Mouse (Mus musculus): ENCODE results near the gene Diaph3. TPM values are rescaled to one million over a fixed set of nuclear protein-coding genes. Genes with fewer than 3 reads are reported as not detected.
A peak's percentile ranks its signal among the peaks of the same experiment; 100 is the strongest.

Gene Diaph3
- total RNA-seq (2021): 1 to 10 TPM; 2.5 to 2.7 TPM
- long read RNA-seq, experiment 1: 0 reads
- long read RNA-seq, experiment 2: 0 reads

DNA sequence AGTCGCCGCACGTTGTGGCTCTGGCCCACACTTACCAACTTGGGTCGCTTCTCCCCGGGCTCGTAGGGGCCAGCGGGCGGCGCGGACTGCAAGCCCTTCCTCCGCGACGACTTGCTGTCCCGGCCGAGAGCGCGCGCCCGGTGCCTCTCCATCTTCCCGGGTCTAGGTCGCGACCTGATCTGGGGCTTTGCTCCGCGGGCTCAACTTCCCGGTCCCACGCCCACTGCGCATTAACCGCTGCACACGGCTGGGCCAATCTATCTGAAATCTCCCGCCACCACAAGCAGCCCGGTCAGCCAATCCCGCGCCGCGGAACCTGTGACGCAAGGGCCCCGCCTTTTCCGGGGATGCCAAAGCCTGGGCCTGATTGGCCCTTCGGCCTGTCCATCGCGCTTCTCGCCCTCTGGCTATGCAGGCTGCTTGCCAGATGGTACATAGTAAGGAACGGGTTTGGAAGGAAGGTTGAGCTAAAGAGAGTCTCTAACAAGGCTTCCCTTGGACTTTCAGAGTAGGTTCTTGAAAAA, at the start of gene Diaph3:
Gene Diaph3, minus strand, starts transcription at position 273 of the 524 bp plus-strand sequence.
- intact Hi-C loops (cut with DNase I; ENCODE audit: low total_unique reads): no loop called here
- DNase-seq: peak; percentile 96

DNA sequence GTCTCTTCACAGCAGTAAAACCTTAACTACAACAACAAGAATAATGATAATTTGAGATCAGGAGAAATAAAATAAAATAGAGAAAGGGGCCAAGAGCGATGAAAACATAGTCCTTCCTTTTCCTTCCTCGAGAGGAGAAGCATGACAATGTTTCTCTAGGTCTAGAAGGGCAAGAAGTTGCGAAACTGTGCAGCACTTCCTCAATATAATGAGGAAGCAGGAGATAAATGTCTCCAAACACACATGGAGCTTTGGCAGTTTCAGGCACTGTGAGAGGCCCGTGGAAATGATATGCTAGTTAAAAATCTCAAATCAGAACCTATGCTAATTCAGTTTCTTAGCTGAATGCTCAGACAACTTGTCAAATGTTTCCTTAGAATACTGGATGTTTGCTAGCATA, 49.6 kb upstream of the Diaph3 start:
- intact Hi-C loops (cut with DNase I; ENCODE audit: low total_unique reads): no loop called here
- DNase-seq: no peak

DNA sequence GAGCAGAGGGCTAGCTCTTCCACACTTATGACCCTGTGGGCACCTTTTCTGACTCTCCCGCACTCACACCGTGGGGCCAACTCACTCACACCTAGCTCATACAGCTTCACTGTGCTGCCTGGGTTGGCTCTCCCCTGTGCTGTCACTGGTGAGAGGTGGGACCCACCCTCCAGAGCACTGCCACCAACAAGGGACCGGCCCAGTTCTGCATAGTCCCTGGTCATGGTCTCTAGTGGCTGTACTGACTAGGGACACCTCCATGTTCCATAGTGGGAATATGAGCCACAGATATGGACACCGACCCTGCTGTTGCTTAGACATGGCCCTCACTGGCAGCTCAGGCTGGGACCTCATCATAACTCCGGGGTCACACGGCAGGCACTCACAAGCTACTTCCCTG, 30.5 kb upstream of the Diaph3 start:
- intact Hi-C loops (cut with DNase I; ENCODE audit: low total_unique reads): no loop called here
- no peak for DNase-seq

DNA sequence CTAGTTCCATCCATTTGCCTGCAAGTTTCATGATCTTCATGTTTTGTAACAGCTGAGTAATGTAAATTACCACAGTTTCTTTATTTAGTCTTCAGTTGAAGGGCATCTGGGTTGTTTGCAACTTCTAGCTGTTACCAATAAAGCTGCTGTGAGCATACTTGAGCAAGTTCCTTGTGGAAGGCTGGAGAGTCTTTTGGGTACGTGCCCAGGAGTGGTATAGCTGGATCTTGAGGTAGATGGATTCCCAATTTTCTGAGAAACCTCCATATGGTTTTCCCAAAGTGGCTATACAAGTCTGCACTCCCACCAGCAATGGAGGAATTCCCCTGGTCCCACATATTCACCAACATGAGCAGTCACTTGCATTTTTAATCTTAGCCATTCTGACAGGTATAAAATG, 28.1 kb upstream of the Diaph3 start:
- intact Hi-C loops (cut with DNase I; ENCODE audit: low total_unique reads): no loop called here
- no peak for DNase-seq

DNA sequence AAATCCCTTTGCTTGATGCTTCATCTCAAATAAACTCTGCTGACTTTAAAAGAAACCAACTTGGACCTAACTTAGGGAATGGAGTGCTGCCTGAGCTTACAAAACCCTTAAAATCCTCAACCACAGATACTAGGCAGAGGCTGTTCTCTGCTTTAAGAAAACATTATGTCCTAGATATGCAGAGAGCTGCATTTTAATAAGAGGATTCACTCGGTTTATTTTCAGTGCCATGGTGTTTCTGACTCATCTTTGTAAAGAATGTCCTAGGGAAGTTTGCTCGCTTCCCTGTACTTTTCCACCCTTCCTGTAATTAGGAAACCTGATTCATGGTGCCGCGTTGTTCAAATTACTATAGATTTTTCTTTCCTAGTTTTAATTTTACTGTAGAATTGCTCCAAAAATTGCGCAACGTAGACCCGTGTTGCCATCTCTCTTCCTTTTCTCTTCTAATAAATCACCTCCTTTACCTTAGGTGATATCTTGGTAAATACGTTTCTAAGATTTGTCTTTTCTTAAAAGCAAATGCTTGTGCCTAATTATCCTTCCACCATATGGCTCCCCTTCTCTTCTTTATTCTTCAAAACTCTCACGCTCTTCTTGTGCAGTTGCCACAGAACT, 14.7 kb upstream of the Diaph3 start:
- intact Hi-C loops (cut with DNase I; ENCODE audit: low total_unique reads): no loop called here
- DNase-seq: no peak

DNA sequence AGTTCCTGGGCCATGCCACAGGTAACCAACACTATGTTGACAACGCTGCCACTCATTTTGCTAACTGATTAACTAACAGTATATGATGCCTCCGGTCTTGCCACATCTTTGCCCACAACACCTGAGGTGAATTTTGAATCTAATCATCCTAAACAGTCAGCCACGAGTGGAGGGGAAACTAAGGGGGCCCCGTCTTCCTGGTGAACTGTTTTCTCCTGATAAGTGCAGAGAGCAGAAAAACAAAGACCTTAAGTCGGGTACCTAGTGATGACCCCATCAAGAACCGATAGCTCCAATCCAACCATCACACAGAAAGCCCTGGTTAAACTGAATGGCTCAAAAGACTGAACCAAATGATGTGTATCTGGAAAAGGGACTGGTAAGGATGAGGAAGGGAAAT, 8.6 kb upstream of the Diaph3 start:
- DNase-seq: no peak
- intact Hi-C loops (cut with DNase I; ENCODE audit: low total_unique reads): no loop called here

DNA sequence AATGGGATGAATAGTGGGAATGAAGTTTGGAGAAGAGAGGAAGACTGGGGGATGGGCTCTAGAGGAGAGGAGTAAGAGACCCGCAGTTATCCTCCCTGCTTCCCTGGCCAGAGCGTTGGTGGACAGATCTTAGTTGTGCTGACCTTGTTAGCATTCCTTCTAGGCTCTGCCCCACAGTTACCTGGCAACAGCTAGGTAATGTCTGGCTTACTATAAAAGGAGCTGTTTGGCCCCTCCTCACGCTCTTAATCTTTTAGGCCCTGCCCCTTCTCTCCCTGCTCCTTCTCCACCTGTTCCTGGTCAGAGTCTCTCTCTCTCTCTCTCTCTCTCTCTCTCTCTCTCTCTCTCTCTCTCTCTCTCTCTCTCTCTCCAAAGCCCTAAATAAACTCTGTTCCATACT, 5.7 kb upstream of the Diaph3 start:
- DNase-seq: no peak
- intact Hi-C loops (cut with DNase I; ENCODE audit: low total_unique reads): no loop called here

DNA sequence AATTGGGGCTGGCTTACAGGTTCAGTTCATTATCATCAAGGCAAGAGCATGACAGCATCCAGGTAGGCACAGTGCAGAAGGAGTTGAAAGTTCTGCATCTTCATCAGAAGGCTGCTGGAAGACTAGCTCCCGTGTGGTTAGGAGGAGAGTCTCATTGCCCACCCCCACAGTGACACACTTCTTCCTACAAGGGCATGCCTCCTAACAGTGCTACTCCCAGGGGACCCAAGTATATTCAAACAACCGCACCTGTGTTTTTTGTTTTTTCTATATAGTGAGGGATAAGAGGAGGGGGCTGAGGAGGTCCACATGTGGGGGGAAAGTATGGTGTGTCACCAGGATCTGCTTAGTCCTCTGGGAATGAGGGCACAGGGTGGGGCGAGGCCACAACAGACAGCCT, 4.3 kb upstream of the Diaph3 start:
- DNase-seq: no peak
- intact Hi-C loops (cut with DNase I; ENCODE audit: low total_unique reads): no loop called here

DNA sequence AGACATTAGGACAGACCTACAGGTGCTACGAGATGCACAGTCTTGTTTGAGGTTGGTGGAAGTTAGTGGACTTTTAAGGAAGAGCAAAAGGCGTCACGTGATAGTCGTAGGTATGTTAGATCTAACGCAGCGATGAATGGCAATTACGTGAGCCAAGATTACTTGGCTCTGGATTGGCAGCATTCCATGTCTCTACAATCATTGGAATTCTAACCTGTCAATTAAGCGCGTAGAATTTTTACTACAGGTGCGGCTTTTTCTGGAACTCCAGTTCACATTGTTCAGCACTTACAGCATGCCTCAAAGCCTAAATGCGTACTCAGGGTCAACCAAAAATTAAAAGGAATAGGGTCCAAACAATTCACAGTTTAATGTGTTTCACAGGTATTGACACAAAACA, 742 bp upstream of the Diaph3 start:
- DNase-seq: no peak
- intact Hi-C loops (cut with DNase I; ENCODE audit: low total_unique reads): no loop called here

DNA sequence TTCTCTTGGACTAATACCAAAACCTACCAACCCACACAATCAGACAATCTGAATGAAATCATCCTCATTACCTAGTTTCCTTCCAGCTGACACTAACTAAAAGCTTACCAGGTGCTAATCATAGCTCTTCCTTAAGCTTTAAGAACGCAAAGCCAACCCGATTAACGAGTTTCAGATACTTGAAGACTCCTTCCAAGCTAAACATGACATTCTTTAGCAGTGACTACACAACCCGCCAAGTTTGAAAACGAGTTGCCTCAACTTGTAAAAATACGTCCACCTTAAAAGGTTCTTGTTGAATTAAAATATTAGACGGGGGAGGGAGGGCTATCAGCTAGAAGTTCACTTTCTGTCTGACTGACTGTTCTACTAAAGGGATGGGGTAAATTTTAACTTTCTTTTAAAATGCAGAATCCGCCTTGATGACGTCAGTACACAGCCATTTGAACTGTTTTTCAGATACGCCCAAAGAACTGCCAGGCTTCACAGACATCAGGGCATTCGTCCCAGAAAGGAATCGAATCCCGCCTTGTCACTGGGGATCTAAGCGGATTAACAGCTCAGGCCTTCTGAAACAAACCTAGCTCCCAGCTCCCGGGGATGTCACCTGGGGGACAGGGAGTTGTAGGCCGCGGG, 590 bp downstream of the Diaph3 start:
- intact Hi-C loops (cut with DNase I; ENCODE audit: low total_unique reads): no loop called here
- DNase-seq: no peak

DNA sequence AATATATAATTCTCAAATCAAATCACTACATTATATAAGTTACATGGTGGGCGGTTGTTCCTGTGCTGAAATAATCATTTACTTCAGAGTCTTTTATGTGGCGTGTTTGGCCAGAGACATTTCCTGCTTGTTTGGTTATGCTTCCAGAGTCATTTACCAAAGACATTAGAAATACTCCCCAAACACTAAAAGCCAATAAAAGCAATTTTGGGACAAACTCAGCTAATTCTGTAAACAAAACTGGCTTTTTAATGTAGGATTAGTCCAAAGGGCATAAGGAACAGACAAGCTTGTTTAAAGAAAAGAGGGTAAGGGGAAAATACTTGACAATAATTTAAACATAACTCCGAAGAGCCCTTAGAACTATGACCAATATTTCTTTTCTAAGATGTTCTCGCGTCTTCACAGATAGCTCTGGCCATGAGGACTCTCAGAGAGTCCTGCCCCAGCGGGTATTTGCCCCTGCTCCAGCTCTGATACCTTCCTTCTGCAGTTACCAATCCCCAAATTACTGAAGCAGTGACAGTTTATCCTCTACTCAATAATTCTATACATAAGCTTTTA, 14.9 kb downstream of the Diaph3 start:
- DNase-seq: no peak
- intact Hi-C loops (cut with DNase I; ENCODE audit: low total_unique reads): no loop called here

DNA sequence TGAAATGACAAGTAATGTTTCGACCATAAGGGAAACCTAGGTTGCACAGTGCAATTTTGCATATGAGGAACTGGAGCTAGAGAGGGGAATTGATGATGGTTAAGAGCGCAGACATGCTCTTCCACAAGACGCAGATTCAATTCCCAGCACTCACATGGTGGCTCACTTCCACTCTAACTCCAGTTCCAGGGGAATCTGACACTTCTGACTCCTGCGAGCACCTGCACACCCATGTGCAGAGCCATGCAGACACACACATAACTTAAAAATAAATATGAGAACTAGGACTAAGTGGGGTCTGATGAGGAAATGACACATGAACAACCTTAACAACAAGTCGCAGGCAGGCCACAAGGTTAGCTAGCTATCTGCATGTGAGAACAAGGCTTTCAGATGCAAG, 15.5 kb downstream of the Diaph3 start:
- DNase-seq: no peak

DNA sequence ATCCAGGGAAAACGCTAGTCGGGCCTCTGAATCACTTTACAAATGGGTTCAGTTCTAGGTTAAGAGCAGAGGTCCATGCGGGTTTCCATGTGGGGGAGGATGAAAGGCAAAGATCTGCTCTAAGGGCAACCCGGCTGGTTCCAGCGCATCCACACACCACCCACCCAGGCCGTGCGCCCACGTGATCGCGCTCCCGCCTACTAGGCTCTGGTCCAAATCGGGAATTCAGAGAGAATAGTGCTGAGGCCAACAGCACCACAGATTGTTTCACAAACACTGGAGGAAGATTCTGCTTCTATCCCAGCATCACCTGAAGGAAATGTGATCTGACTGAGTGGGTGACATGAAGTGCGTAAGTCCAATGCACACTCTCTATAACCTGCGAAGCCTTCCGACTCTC, 17.9 kb downstream of the Diaph3 start:
- intact Hi-C loops (cut with DNase I; ENCODE audit: low total_unique reads): no loop called here
- DNase-seq: no peak

More for the DNA sequence above, 15.5 kb downstream of the Diaph3 start:
- intact Hi-C loops (cut with DNase I; ENCODE audit: low total_unique reads): no loop called here

DNA sequence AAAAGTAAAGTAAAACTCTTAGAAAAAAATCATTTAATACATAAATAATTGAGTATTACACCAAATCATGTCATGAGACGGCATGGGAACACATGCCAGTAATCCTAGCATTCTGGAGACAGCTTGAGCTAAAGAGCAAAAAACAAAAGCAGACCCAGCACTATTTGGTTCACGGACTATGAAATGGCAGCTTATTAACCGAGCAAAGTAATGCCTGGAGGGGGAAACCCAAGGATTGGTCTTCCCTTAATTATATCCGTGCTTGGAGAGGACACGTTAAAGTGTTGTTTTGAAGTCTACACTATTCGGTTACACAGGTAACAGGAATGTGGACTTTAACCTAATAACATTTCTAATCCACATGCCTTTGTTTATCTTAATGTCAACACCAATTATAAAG, 19.2 kb downstream of the Diaph3 start:
- DNase-seq: no peak
- intact Hi-C loops (cut with DNase I; ENCODE audit: low total_unique reads): no loop called here

DNA sequence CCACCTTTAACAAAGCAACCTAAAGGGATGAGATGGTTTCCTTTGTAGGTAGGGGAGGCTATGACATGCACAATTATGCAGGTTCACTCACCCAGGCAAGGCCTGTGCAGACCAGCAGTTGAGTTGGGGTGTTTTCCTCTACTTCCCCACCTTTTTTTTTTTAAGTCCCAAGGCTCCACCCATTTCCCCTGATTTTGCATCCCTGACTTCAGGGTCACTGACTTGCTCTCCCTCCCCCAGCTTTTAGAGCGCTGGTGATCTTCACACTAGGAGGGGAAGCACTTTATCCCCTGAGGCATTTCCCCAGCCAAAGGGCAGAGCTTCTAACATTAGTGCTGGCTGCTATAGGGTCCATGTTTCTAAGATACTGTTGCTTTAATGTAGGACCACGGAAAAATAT, 30.4 kb downstream of the Diaph3 start:
- intact Hi-C loops (cut with DNase I; ENCODE audit: low total_unique reads): no loop called here
- DNase-seq: no peak

DNA sequence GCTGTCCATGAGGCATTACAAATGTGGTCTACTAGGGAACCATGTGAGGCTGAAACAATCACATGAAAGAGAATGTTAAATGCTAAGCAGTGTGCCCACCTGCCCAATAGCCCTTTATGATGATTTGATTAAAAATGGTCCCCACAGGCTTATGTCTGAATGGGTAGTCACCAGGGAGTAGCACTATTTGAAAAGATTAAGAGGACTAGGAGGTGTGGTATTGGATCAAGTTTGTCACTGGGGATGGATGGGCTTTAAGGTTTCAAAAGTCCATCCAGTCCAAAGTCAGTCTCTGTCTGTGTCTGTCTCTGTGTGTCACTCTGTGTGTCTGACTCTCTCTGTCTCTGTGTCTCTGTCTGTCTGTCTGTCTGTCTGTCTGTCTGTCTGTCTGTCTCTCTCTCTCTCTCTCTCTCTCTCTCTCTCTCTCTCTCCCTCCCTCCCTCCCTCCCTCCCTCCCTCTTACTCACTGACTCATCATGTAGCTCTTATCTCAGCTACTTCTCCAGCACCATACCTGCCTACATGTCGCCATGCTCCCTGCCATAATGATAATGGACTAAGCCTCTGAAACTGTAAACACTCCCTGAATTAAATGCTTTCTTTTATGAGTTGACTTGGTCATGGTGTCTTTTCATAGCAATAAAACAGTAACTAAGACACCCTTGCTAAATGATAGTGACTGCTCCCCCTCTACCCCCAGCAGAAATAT, 41.5 kb downstream of the Diaph3 start:
- DNase-seq: no peak
- intact Hi-C loops (cut with DNase I; ENCODE audit: low total_unique reads): no loop called here

DNA sequence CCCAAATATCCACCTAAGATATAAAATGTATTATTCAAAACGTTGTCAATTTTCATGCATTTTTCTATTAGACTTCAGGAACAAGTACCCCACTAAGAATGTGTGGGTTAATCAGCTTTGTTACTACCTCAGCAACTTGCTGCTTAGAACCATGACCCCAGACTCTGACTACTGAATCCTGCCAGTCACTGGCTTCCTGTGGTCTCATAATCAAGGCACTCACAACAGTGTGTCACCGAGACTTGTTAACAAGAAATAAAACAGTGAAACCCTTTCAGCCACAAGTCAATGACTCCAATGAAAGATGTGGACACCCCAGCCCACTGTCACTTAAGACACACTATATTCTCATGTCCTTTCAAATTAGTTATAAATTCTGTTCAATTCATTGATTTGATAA, 42.9 kb downstream of the Diaph3 start:
- no peak for DNase-seq
- intact Hi-C loops (cut with DNase I; ENCODE audit: low total_unique reads): no loop called here

DNA sequence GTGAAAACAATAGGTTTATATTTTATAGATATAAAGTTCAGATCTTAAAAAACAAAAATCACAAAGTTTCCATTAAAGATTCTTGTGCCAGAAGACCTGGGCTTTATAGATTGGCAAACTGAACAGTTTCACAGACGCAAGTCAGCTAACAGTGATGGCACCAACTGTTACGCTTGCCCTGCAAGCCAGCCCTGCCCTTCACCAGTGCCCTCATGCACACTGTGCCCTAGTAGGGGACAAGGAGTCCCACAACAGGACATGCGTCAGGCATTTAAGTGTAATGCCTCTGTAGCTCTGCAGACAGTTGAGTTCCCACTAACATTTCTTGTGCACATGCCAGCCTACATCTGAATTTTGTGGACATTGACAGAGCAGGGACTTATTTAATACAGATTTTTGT, 49.5 kb downstream of the Diaph3 start:
- DNase-seq: no peak
- intact Hi-C loops (cut with DNase I; ENCODE audit: low total_unique reads): no loop called here

DNA sequence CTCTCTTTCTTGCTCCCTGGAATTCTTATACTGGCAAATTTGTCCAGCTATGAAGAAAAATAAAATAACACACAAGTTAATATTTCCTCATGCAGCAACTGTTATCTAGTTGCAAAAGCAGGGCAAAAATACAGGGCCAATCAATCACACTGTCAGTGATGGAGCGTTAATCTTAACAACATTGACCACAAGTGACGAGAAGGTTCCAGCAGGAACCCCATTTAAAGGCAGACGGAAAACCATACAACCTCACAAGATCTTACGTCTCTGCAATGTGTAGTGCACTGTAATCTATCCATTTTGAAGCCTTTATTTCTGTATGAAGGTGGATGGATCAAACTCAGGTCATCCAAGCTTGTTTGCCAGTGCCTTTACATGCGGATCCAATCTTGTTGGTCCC, 49.9 kb downstream of the Diaph3 start:
- intact Hi-C loops (cut with DNase I; ENCODE audit: low total_unique reads): no loop called here
- DNase-seq: no peak

DNA sequence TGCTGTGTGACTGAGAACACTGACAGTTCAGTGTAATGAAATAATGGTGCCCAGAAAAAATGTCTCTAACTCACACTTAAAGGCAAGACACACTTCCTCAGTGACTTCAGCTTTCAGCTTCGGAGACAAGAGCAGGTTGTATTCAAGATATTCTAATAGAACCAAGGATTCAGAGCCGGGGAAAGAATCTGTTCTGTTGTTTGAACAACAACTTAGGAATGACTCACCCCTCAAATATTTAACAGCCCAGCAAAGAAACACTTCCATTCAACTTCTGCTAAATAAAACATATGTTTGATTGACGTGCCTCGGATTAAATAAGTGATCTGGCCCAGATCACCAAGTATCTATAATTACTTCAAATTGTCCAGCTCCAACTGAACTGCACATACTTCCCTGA, 52.1 kb downstream of the Diaph3 start:
- no peak for DNase-seq
- intact Hi-C loops (cut with DNase I; ENCODE audit: low total_unique reads): no loop called here

DNA sequence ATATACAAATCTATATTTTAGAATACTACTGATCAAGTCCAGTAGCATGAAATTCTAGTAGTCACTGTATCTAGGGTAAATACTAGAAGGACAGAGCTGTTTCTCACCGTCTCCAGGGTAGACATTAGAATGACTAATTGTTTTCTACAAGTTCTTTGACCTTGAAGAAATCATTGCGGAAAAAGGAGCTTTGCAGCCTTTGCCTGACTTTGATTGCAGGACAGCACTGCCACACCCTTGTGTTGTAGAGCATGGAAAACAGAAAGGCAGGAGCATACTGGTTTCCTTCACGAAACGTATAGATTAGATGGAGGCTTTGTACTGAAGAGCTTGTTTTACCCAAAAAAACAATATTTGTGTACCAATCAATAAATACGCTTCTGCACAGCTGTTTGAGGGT, 52.6 kb downstream of the Diaph3 start:
- intact Hi-C loops (cut with DNase I; ENCODE audit: low total_unique reads): no loop called here

More for the DNA sequence above, 52.6 kb downstream of the Diaph3 start:
- DNase-seq: no peak
